Mouse (Mus musculus): ENCODE results near the gene Zfp683.

DNA sequence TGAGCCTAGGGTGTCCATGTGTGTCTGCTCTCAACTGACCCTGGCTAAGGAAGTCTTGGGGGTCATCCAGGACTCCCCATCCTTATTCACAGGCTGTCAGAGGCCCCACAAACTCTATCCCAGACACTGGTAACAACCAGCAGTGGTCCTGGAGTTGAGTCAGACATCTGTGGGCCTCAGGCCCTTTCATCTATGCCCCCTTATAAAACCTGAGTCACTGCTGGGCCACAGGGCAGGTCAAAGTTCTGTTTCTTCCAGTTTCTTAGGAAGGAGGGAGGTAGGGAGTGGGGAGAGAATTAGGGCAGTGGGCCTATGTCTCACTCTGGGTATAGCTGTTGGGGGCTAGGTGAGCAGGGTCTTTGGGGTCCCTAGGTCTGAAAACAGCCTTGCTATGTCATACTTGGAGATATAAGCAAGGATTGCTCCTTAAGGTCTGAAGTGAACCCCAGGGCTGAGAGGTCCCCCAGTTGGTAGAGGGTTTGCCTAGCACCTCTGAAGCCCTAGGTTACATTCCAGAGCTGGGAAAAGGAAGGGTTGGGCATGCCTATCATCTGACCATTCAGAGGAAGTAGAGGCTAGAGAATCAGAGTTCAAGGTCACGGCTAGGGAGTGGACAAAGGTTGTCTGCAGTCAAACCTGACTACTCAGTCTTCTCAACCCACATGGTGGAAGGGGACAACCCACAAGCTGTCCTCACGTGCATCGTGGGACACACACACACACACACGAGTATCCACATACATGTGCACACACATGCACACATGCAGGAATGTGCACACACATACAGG, 15.3 kb downstream of the Zfp683 start:
- no peak for TF ChIP-seq CTCF (IDR thresholded peaks at IDR 0.05; ENCODE audit: low read depth)
- TF ChIP-seq EP300 (IDR thresholded peaks at IDR 0.05; ENCODE audit: low read depth) = no peak

Measured in heart, postnatal 0 days (tissue).